Mouse (Mus musculus): ENCODE data around the gene Fam71f2. TPM values are rescaled to one million over a fixed set of nuclear protein-coding genes. Genes with fewer than 3 reads are reported as not detected.
A peak's percentile ranks its signal among the peaks of the same experiment; 100 is the strongest.

Gene Fam71f2
- total and polyA plus RNA-seq, 3 experiments = 0.84 TPM; not detected in 2

DNA sequence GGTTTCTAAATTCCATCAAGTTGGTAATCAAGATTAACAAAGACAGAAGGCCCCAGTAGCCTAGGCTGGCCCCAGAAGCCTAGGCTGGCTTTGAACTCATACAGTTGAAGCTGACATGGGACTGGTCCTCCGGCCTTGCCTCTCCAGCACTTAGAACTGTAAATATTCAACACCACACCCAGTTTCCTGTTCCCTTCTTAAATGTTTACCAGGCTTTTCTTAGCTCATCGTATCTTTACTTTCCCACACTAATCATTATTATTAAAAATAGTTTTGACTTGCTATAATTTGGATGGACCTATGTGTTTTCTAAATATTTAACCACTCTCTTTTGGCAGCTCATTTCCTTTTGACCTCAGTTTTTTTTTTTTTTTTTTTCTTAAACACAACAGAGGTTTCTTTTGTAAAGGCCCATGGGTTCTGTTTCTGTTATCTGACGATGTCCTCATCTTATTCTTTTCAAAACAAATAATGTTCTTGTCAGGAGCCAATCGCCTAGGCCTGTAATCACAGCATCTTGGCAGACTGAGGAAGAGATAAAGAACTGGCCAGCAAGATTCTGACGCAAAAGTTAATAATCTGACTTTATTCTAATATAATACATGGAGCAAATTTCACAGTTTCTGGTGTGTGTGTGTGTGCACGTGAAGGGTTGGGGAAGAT lies 10.3 kb upstream of the Fam71f2 start:
- peaks cover 2% of the 10 kb centered on the region for H3K79me2 ChIP-seq (ENCODE audit: control insufficient read depth, insufficient read depth, low read length, poor library complexity)
- no peak overlapping the region for H3K4me3 ChIP-seq (ENCODE audit: control insufficient read depth in 1 of 2, insufficient read depth in 1 of 2, low read depth in 2 of 2, low read length in 2 of 2)
- no peaks in the 10 kb centered on the region for H3K9me3 ChIP-seq (replicated peaks; ENCODE audit: insufficient read depth, low read length)
- no peak overlapping the region for H3K9ac ChIP-seq (ENCODE audit: control insufficient read depth, low read depth, low read length, poor library complexity, severe bottlenecking)
- no peak for DNase-seq (ENCODE audit: low read depth, low spot score)
- H3K27me3 ChIP-seq (ENCODE audit: control insufficient read depth in 1 of 2, insufficient read depth in 2 of 2, low read length in 2 of 2) = peaks cover 22 to 31% of the 10 kb centered on the region in 2 experiments
- H3K27ac ChIP-seq (ENCODE audit: control insufficient read depth, low read depth, low read length) = no peak overlapping the region
- H3K4me1 ChIP-seq (ENCODE audit: control insufficient read depth in 1 of 2, insufficient read depth in 2 of 2, low read length in 2 of 2) = peaks cover 0 to 7% of the 10 kb centered on the region in 2 experiments; a peak in 1 of 4 replicates
- peaks cover 0 to 7% of the 10 kb centered on the region in 2 experiments; a peak in 2 of 4 replicates for H3K36me3 ChIP-seq (ENCODE audit: control insufficient read depth in 1 of 2, insufficient read depth in 2 of 2, low read length in 2 of 2)
- TF ChIP-seq MAFK (IDR thresholded peaks at IDR 0.05; ENCODE audit: borderline replicate concordance, low read depth, low read length) (no peak), MAZ (IDR thresholded peaks at IDR 0.05; ENCODE audit: low read depth, low read length) (no peak), ZNF384 (IDR thresholded peaks at IDR 0.05; ENCODE audit: low read depth, low read length) (0 out of 2 replicates have a peak, but pooled peaks have one; percentile 31), HCFC1 (IDR thresholded peaks at IDR 0.05; ENCODE audit: low read depth, low read length) (no peak), MYB (IDR thresholded peaks at IDR 0.05; ENCODE audit: low read depth, low read length) (no peak), RCOR1 (IDR thresholded peaks at IDR 0.05; ENCODE audit: low read depth, low read length) (no peak)

DNA sequence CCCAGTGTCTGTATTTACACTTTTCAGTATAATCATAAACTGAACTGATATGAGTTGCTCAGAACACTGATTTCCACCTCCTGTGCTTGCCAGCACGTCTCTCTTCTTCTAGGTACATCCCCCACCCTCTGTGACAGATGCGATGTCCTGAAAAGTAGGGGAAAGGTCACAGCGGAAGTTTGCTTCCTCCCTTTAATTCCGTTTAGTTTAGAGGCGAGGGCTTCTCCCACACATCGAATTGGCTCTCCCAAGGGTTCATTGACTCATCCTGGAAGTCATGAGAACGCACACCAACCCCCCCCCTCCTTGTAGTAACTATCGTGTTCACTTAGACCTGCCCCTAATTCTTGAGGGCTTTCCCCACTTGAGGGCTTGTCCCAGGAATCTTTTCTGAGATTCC lies 8.4 kb upstream of the Fam71f2 start:
- Histone ChIP-seq H3K9me3 (replicated peaks; ENCODE audit: insufficient read depth, low read length) (no peaks in the 10 kb centered on the region), H3K4me1 (ENCODE audit: control insufficient read depth in 1 of 2, insufficient read depth in 2 of 2, low read length in 2 of 2) (peaks cover 0 to 8% of the 10 kb centered on the region in 2 experiments; a peak in 1 of 4 replicates), H3K36me3 (ENCODE audit: control insufficient read depth in 1 of 2, insufficient read depth in 2 of 2, low read length in 2 of 2) (peaks cover 0 to 9% of the 10 kb centered on the region in 2 experiments; a peak in 3 of 4 replicates), H3K9ac (ENCODE audit: control insufficient read depth, low read depth, low read length, poor library complexity, severe bottlenecking) (no peak overlapping the region), H3K79me2 (ENCODE audit: control insufficient read depth, insufficient read depth, low read length, poor library complexity) (peaks cover 3% of the 10 kb centered on the region), H3K27me3 (ENCODE audit: control insufficient read depth in 1 of 2, insufficient read depth in 2 of 2, low read length in 2 of 2) (peaks cover 10 to 18% of the 10 kb centered on the region in 2 experiments), H3K27ac (ENCODE audit: control insufficient read depth, low read depth, low read length) (no peak overlapping the region), H3K4me3 (ENCODE audit: control insufficient read depth in 1 of 2, insufficient read depth in 1 of 2, low read depth in 2 of 2, low read length in 2 of 2) (no peak overlapping the region)
- no peak for TF ChIP-seq NRF1 (IDR thresholded peaks at IDR 0.05; ENCODE audit: insufficient read depth, low read depth, low read length, poor library complexity, severe bottlenecking)
- TF ChIP-seq ZKSCAN1 (IDR thresholded peaks at IDR 0.05; ENCODE audit: low read depth, low read length) = no peak
- no peak for TF ChIP-seq MAX (IDR thresholded peaks at IDR 0.05; ENCODE audit: low read length)
- no peak for TF ChIP-seq KAT2A (conservative IDR thresholded peaks at IDR 0.05; ENCODE audit: low read depth, low read length)
- no peak for TF ChIP-seq GATA1 (IDR thresholded peaks at IDR 0.05; ENCODE audit: low read depth, low read length)
- TF ChIP-seq TAL1 (IDR thresholded peaks at IDR 0.05; ENCODE audit: low read length) = no peak
- no peak for TF ChIP-seq POLR2A (IDR thresholded peaks at IDR 0.05; ENCODE audit: control insufficient read depth in 1 of 2, insufficient read depth in 1 of 2, low read depth in 1 of 2, low read length in 2 of 2, poor library complexity in 1 of 2)
- no peak for TF ChIP-seq TCF12 (IDR thresholded peaks at IDR 0.05; ENCODE audit: low read depth, low read length)
- no peak for TF ChIP-seq EP300 (IDR thresholded peaks at IDR 0.05; ENCODE audit: low read depth in 1 of 2, low read length in 2 of 2)
- DNase-seq (ENCODE audit: low read depth, low spot score) = peak; percentile 18
